Mouse (Mus musculus): ENCODE measurements around the gene Gcgr.

- TF ChIP-seq POLR2A (IDR thresholded peaks at IDR 0.05; ENCODE audit: extremely low read depth, insufficient read depth, low read length) (no peak), CTCF (IDR thresholded peaks at IDR 0.05; ENCODE audit: extremely low read depth, insufficient read depth, low read length) (no peak)
Measured at GRCm38 (mm10) chr11:120517147-120517546, 13.4 kb upstream of the Gcgr start.
